Mouse (Mus musculus) stomach, postnatal 0 days (tissue): ENCODE measurements at regions not wholly inside any gene's neighbourhood (a gene's known extent, or its start where the extent isn't known, plus 50 kb on each side); places are given as distances from the start of the nearest gene placed in this dataset.

Experiments used
- CTCF ChIP-seq: IDR thresholded peaks from 2 replicates; pipeline ENCODE4 v1.5.1; 2016; ENCODE audit warnings: antibody characterized with exemption, low read depth, mild to moderate bottlenecking, moderate library complexity
- EP300 ChIP-seq: optimal IDR thresholded peaks from 2 replicates; pipeline ENCODE3; 2016; ENCODE audit warnings: antibody characterized with exemption

DNA sequence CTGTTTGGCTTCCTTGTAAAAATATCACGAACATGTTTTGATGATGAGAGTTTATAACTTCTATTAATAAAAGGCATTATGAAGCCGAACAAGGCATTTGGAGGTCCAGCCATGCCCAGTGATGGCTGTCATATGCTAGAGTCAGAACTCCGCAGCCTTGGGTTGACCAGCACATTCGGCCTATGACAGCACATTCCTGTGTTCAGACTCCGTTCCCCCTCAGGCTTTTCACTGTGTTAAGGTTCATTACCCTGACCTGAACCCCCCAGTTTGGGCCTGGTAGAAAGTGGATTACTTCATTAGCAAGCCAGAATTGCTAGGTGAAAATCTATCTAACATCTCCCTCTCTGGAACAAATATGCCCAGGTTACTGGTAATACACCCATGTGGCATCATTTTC, 286.2 kb upstream of the Ddhd1 start:
- no peak for TF ChIP-seq CTCF
- no peak for TF ChIP-seq EP300
